Mouse (Mus musculus) spleen, postnatal 14 days (tissue): ENCODE results near the gene Tspan32.

Experiments used
- DNase-seq, 2 experiments: peaks; one replicate each; pipeline ENCODE4 v3.0.0; 2021 to 2022; ENCODE audit warnings: low spot score in 2 of 2

Gene Tspan32

GRCm38 (mm10) chr7:143033581-143033980 is 28.7 kb downstream of the Tspan32 start:
- DNase-seq, result no peak

- no peak for DNase-seq
Observed at GRCm38 (mm10) chr7:143034112-143034511, 29.3 kb downstream of the Tspan32 start.

- DNase-seq, result no peak
Observed at GRCm38 (mm10) chr7:143034519-143035450, 29.9 kb downstream of the Tspan32 start.

GRCm38 (mm10) chr7:143036787-143037186 is 31.9 kb downstream of the Tspan32 start:
- no peak for DNase-seq

GRCm38 (mm10) chr7:143037306-143037705 is 32.5 kb downstream of the Tspan32 start:
- no peak for DNase-seq

- DNase-seq, result no peak
Observed at GRCm38 (mm10) chr7:143038174-143038931, 33.5 kb downstream of the Tspan32 start.

- DNase-seq, result no peak
Observed at GRCm38 (mm10) chr7:143040561-143040960, 35.7 kb downstream of the Tspan32 start.

- DNase-seq, result no peak
Observed at GRCm38 (mm10) chr7:143041138-143041822, 36.4 kb downstream of the Tspan32 start.

GRCm38 (mm10) chr7:143042089-143042488 is 37.2 kb downstream of the Tspan32 start:
- DNase-seq, result no peak

- no peak for DNase-seq
Observed at GRCm38 (mm10) chr7:143042897-143043300, 38.1 kb downstream of the Tspan32 start.

- DNase-seq, result no peak
Observed at GRCm38 (mm10) chr7:143044049-143044825, 39.4 kb downstream of the Tspan32 start.

GRCm38 (mm10) chr7:143044826-143045206 is 40.0 kb downstream of the Tspan32 start:
- no peak for DNase-seq

- DNase-seq, result no peak
Observed at GRCm38 (mm10) chr7:143046358-143046757, 41.5 kb downstream of the Tspan32 start.

- no peak for DNase-seq
Observed at GRCm38 (mm10) chr7:143049331-143049730, 44.5 kb downstream of the Tspan32 start.

- DNase-seq, result no peak
Observed at GRCm38 (mm10) chr7:143049841-143050816, 45.3 kb downstream of the Tspan32 start.

- no peak for DNase-seq
Observed at GRCm38 (mm10) chr7:143051316-143051715, 46.5 kb downstream of the Tspan32 start.

GRCm38 (mm10) chr7:143052626-143053007 is 47.8 kb downstream of the Tspan32 start, which contains the start of gene Cd81:
Cd81 (plus strand) TSS chr7:143052739.
- DNase-seq, result peak; percentile 83 to 89

GRCm38 (mm10) chr7:143053008-143053899 is 48.4 kb downstream of the Tspan32 start:
- peak in 1 of 2 experiments; percentile 37 for DNase-seq
